Mouse (Mus musculus) urinary bladder, postnatal 4 days (tissue): Measurements from ENCODE around the gene Olfr1157.

Source experiments
- DNase-seq, 2 experiments: peaks; one replicate each; pipeline ENCODE4 v3.0.0; 2021 to 2022; ENCODE audit warnings: low spot score in 2 of 2

Olfr1157 gene

GRCm38 (mm10) chr2:87968199-87968598 lies at the start of gene Olfr1157:
TSS of gene Olfr1157 (minus strand) at chr2:87968299.
- no peak for DNase-seq

- DNase-seq = no peak
These were observed 39.6 kb upstream of the Olfr1157 start, which contains the start of gene Olfr1160 for GRCm38 (mm10) chr2:88007515-88008318. TSS of gene Olfr1160 (minus strand) at chr2:88008268.

GRCm38 (mm10) chr2:87989813-87990212 lies 21.7 kb upstream of the Olfr1157 start, which contains the start of gene Olfr1158:
TSS of gene Olfr1158 (plus strand) at chr2:87990113.
- no peak for DNase-seq

- no peak for DNase-seq
These were observed 6.5 kb upstream of the Olfr1157 start, which contains the start of gene Olfr74 for GRCm38 (mm10) chr2:87974563-87974962. TSS of gene Olfr74 (minus strand) at chr2:87974663.

GRCm38 (mm10) chr2:87953000-87953399 lies 15.1 kb downstream of the Olfr1157 start, which contains the start of gene Olfr1156:
TSS of gene Olfr1156 (minus strand) at chr2:87953100.
- DNase-seq = no peak

GRCm38 (mm10) chr2:87945037-87945436 lies 23.1 kb downstream of the Olfr1157 start, which contains the start of gene Olfr1155:
TSS of gene Olfr1155 (minus strand) at chr2:87945137.
- no peak for DNase-seq
